Mouse (Mus musculus): ENCODE results near the gene Lrrc18.

Gene Lrrc18

GRCm38 (mm10) chr14:33053441-33053840, 62.3 kb downstream of the Lrrc18 start:
- DNase-seq (ENCODE audit: low spot score in 2 of 2) = no peak

DNA sequence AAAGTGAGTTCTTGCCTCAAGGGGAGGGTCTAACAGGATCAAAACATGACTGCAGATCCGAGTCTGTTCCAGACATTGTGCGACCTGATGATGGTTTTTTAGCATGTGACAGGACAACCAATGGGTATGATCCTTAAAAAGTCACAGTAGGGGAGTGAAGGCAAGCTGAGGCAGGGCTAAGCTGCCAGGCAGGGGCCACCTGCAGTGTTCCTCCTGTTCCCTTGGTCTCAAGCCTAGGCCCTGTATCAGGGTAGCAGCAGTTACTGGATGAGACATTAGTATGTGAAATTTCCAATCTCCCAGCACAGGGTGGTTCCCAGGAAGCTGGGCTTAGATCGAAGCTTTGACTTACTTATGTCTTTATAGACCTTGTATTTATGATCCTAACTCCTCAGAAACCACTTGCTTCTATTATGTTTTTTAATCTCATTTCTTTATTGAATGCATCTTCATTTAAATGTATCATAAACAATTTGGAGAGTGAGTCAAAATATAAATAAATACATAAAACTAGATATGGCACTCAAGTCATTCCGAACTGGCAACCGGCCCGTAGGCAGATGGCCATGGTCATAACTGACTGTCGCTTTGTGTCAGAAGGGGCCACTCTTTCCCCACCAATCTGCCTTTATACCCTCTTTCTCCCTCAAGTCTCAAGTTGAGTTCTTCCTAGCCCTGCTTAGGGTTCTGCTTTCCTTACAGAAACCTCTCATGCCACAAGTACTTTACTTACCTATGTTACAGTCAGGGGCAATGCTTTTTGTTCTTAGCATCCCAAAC, 67.9 kb downstream of the Lrrc18 start:
- no peak for DNase-seq (ENCODE audit: low spot score in 2 of 2)

- no peak for DNase-seq (ENCODE audit: low spot score in 2 of 2)
Observed at GRCm38 (mm10) chr14:33062996-33063395, 71.8 kb downstream of the Lrrc18 start.

Data from left cerebral cortex, adult 9 months (tissue).